Mouse (Mus musculus): ENCODE results near the gene March7. TPM values are rescaled to one million over a fixed set of nuclear protein-coding genes. Genes with fewer than 3 reads are reported as not detected.

Gene March7
- polyA plus RNA-seq (2012; ENCODE audit: insufficient read depth, insufficient read length, missing spikeins), result 66.9 and 71.4 TPM in 2 replicates

GRCm38 (mm10) chr2:60209703-60210651, at the start of gene March7, which contains the start of gene Baz2b:
Gene March7 (plus strand): TSS chr2:60209887.
Gene Baz2b (minus strand): TSS chr2:60209839.
- peak within 1 kb of the TSS; percentile 90 for H3K4me3 ChIP-seq (ENCODE audit: insufficient read depth, low read length)
- TF ChIP-seq POLR2A (IDR thresholded peaks at IDR 0.05; ENCODE audit: borderline replicate concordance, low read depth, low read length), result no peak
- no peak for TF ChIP-seq CTCF (IDR thresholded peaks at IDR 0.05; ENCODE audit: low read depth, low read length)
- peaks cover 23% of the 10 kb centered on the region for H3K4me1 ChIP-seq (ENCODE audit: control insufficient read depth, insufficient read depth, low read length)
- H3K27ac ChIP-seq (ENCODE audit: insufficient read depth, low read depth, low read length), result peak within 1 kb of the TSS; percentile 78

- TF ChIP-seq CTCF (IDR thresholded peaks at IDR 0.05; ENCODE audit: low read depth, low read length), result no peak
- no peak for TF ChIP-seq POLR2A (IDR thresholded peaks at IDR 0.05; ENCODE audit: borderline replicate concordance, low read depth, low read length)
- no peak overlapping the region for H3K4me3 ChIP-seq (ENCODE audit: insufficient read depth, low read length)
- no peaks in the 10 kb centered on the region for H3K4me1 ChIP-seq (ENCODE audit: control insufficient read depth, insufficient read depth, low read length)
- no peak overlapping the region for H3K27ac ChIP-seq (ENCODE audit: insufficient read depth, low read depth, low read length)
These were observed 45.9 kb upstream of the March7 start for GRCm38 (mm10) chr2:60163744-60164143.

- Histone ChIP-seq H3K27ac (ENCODE audit: insufficient read depth, low read depth, low read length) (no peak overlapping the region), H3K4me1 (ENCODE audit: control insufficient read depth, insufficient read depth, low read length) (peaks cover 2% of the 10 kb centered on the region; the same call in 1 of the 2 replicates), H3K4me3 (ENCODE audit: insufficient read depth, low read length) (no peak overlapping the region)
- TF ChIP-seq CTCF (IDR thresholded peaks at IDR 0.05; ENCODE audit: low read depth, low read length) (no peak), POLR2A (IDR thresholded peaks at IDR 0.05; ENCODE audit: borderline replicate concordance, low read depth, low read length) (no peak)
These were observed 44.0 kb upstream of the March7 start for GRCm38 (mm10) chr2:60165679-60166078.

- TF ChIP-seq CTCF (IDR thresholded peaks at IDR 0.05; ENCODE audit: low read depth, low read length) (no peak), POLR2A (IDR thresholded peaks at IDR 0.05; ENCODE audit: borderline replicate concordance, low read depth, low read length) (no peak)
- no peak overlapping the region for H3K4me3 ChIP-seq (ENCODE audit: insufficient read depth, low read length)
These were observed 42.8 kb upstream of the March7 start for GRCm38 (mm10) chr2:60166878-60167277.

GRCm38 (mm10) chr2:60171786-60172530, 37.7 kb upstream of the March7 start:
- peak overlapping the region; percentile 92 for H3K27ac ChIP-seq (ENCODE audit: insufficient read depth, low read depth, low read length)
- TF ChIP-seq POLR2A (IDR thresholded peaks at IDR 0.05; ENCODE audit: borderline replicate concordance, low read depth, low read length) (no peak), CTCF (IDR thresholded peaks at IDR 0.05; ENCODE audit: low read depth, low read length) (no peak)
- peaks cover 34% of the 10 kb centered on the region for H3K4me1 ChIP-seq (ENCODE audit: control insufficient read depth, insufficient read depth, low read length)
- peak overlapping the region; percentile 30 for H3K4me3 ChIP-seq (ENCODE audit: insufficient read depth, low read length)

More at GRCm38 (mm10) chr2:60166878-60167277, 42.8 kb upstream of the March7 start:
- no peak overlapping the region for H3K27ac ChIP-seq (ENCODE audit: insufficient read depth, low read depth, low read length)
- peaks cover 10% of the 10 kb centered on the region for H3K4me1 ChIP-seq (ENCODE audit: control insufficient read depth, insufficient read depth, low read length)

GRCm38 (mm10) chr2:60172531-60172914, 37.2 kb upstream of the March7 start:
- Histone ChIP-seq H3K27ac (ENCODE audit: insufficient read depth, low read depth, low read length) (peak overlapping the region; percentile 92), H3K4me3 (ENCODE audit: insufficient read depth, low read length) (peak overlapping the region; percentile 30), H3K4me1 (ENCODE audit: control insufficient read depth, insufficient read depth, low read length) (peaks cover 34% of the 10 kb centered on the region)
- no peak for TF ChIP-seq CTCF (IDR thresholded peaks at IDR 0.05; ENCODE audit: low read depth, low read length)
- no peak for TF ChIP-seq POLR2A (IDR thresholded peaks at IDR 0.05; ENCODE audit: borderline replicate concordance, low read depth, low read length)

GRCm38 (mm10) chr2:60173190-60173589, 36.5 kb upstream of the March7 start:
- H3K4me1 ChIP-seq (ENCODE audit: control insufficient read depth, insufficient read depth, low read length), result peaks cover 36% of the 10 kb centered on the region
- TF ChIP-seq POLR2A (IDR thresholded peaks at IDR 0.05; ENCODE audit: borderline replicate concordance, low read depth, low read length) (no peak), CTCF (IDR thresholded peaks at IDR 0.05; ENCODE audit: low read depth, low read length) (0 out of 2 replicates have a peak, but pooled peaks have one; percentile 10)
- H3K27ac ChIP-seq (ENCODE audit: insufficient read depth, low read depth, low read length), result peak overlapping the region; percentile 92
- H3K4me3 ChIP-seq (ENCODE audit: insufficient read depth, low read length), result no peak overlapping the region

GRCm38 (mm10) chr2:60173595-60173994, 36.1 kb upstream of the March7 start:
- Histone ChIP-seq H3K4me3 (ENCODE audit: insufficient read depth, low read length) (no peak overlapping the region), H3K4me1 (ENCODE audit: control insufficient read depth, insufficient read depth, low read length) (peaks cover 39% of the 10 kb centered on the region), H3K27ac (ENCODE audit: insufficient read depth, low read depth, low read length) (peak overlapping the region; percentile 92)
- TF ChIP-seq CTCF (IDR thresholded peaks at IDR 0.05; ENCODE audit: low read depth, low read length) (no peak), POLR2A (IDR thresholded peaks at IDR 0.05; ENCODE audit: borderline replicate concordance, low read depth, low read length) (no peak)

- H3K27ac ChIP-seq (ENCODE audit: insufficient read depth, low read depth, low read length), result peak overlapping the region; percentile 70
- peaks cover 39% of the 10 kb centered on the region for H3K4me1 ChIP-seq (ENCODE audit: control insufficient read depth, insufficient read depth, low read length)
- no peak overlapping the region for H3K4me3 ChIP-seq (ENCODE audit: insufficient read depth, low read length)
- no peak for TF ChIP-seq POLR2A (IDR thresholded peaks at IDR 0.05; ENCODE audit: borderline replicate concordance, low read depth, low read length)
- TF ChIP-seq CTCF (IDR thresholded peaks at IDR 0.05; ENCODE audit: low read depth, low read length), result no peak
These were observed 34.6 kb upstream of the March7 start for GRCm38 (mm10) chr2:60175078-60175477.

Measured in bone marrow macrophage, adult 2 months (primary cell).